Mouse (Mus musculus): ENCODE results near the gene Cd27.

- TF ChIP-seq POLR2A (IDR thresholded peaks at IDR 0.05; ENCODE audit: control insufficient read depth, low read depth, low read length): no peak
- no peak for TF ChIP-seq CTCF (IDR thresholded peaks at IDR 0.05; ENCODE audit: control insufficient read depth, insufficient read depth, insufficient replicate concordance, low read depth, low read length)
These were observed 40.5 kb downstream of the Cd27 start for GRCm38 (mm10) chr6:125196301-125196700.
